Mouse (Mus musculus) cerebellum, postnatal 25 days (tissue): Measurements from ENCODE around the gene Pdgfb.

Experiments used
- DNase-seq, 2 experiments: peaks; one replicate each; pipeline ENCODE4 v3.0.0; 2021; ENCODE audit warnings: mixed read lengths in 2 of 2

Pdgfb gene

DNA sequence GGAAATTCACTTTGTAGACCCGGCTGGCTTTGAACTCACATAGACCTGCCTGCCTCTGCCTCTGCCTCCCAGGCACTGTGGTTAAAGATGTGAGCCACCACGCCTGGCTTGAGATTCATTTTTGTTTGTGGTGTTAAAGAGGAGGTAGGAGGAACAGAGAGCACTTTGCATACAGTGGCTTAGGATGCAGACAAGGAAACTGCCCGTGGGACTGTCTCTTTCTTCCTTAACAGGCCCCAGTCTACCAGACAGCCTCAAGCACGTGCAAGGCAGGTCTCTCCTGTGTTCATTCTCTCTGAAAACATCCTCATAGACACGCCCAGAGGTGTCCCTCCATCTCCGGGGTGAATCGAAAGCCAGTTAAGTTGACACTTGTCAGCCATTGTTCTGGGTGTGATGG, 19.6 kb upstream of the Pdgfb start:
- DNase-seq, result no peak

DNA sequence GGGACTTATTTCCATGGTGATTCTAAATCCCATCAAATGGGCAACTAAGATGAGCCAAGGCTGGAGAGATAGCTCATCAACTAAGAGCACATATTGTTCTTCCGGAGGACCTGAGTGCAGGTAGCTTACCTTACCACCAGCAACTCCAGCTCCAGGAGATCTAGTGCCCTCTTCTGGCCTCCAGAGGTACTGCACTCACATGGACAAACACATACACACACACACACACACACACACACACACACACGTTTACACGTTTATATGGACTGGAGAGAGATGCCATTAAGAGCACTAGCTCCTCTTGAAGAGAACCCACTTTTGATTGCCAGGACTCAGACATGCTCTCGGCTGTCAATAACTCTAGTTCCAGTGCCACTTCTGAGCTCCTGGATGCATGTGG, 16.4 kb upstream of the Pdgfb start:
- no peak for DNase-seq

DNA sequence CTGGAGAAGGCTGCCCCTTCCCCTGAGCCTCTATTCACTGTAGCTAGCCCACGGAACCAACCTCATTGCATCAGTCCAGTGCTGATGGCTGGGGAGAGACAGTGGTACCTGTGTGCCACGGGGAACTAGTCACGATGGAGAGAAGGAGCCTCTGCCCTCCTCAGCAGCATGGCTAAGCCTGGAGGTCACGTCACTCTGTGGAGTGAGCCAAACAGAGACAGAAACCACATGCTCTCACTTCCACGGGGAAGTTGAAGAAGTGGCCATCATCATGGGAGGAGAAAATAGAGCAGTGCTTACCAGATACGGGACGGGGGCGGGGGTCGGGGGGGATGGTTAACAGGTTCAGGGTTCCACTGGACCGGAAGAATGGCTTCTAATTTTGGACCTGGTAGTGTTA, 15.6 kb upstream of the Pdgfb start:
- no peak for DNase-seq

DNA sequence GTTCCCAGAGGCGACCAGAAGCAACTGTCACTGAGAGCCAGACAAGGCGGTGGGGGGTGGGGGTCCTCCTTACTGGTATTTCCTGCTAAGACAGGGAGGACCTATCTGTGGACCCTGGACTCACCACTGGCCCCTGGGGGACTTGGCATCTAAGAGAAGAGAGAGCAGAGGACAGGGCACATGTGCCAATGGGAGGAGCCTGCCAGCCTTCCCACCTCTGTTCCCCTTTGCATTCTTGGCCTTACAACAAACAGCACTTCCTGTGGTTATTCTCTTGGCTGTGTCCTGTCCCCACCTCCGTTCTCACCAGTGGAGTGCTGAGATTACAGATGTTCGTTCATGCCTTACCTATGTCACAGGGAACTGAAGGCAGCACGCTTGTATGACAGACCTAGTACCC, 14.1 kb upstream of the Pdgfb start:
- no peak for DNase-seq

DNA sequence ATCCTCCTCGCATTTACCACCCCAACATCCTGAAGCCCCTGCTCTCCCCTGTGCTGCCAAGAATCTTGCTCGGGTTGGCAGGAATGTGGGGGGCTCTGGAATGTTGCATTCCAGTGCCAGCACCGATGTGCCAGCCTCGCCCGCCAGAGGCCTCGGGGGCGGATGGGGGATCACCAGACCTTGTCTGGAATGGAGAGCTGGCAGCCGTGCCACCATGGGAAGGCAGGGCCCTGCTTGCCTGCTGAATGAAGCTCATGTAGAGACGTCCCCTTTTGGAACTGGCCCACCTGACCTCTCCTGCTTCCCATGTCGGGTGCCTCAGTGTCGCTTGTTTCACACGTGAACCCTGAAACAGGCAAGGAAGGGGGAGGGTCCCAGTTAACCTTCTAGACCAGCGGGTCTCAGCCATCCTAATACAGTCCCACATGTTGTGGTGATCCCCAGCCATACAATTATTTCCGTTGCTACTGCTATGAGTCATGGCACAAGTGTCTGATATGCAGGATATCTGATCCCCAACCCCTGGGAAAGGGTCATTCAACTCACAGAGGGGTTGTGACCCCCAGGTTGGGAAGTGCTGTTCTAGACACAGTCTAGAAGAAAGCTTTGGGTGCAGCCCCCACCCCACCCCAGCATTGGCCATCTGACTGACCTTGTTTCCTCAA, 12.0 kb upstream of the Pdgfb start:
- DNase-seq, result no peak

DNA sequence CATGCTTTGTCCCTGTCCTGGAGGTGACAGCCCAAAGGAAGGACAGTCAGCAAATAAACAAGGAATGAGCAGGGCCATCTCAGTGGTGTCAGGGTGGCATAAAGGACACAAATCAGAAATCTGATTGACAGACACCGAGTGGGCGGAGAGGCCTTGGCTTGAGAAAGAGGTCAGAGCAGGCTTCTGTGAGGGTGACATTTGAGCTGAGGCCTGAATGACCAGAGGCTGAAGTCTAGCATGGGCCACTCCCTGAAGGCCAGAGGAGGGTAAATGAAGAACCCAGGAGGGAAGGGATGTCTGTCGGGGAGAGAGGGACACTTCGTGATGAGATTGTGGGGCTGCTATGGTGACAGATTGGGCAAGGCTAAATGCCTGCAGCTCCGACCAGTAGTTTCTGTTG, 11.3 kb upstream of the Pdgfb start:
- no peak for DNase-seq

DNA sequence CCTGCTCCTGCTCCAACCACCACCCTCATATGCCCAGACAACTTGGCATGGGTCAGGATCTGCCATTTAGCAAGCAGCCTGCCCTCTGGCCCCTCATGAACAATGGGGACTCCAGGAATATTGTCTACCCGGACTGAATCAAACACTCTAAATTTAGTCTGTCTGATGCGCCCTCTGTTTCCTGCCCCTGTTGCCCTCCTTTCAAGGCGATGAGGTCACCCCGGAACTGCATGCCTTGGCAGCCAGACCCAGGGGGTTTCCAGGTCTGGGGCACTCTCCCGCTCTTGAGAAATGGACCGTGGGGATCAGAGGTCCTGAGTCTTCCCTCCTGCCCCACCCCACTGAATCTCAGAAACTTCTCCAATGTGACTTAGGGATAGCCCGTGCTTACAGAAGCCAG, 10.8 kb upstream of the Pdgfb start:
- DNase-seq, result no peak

DNA sequence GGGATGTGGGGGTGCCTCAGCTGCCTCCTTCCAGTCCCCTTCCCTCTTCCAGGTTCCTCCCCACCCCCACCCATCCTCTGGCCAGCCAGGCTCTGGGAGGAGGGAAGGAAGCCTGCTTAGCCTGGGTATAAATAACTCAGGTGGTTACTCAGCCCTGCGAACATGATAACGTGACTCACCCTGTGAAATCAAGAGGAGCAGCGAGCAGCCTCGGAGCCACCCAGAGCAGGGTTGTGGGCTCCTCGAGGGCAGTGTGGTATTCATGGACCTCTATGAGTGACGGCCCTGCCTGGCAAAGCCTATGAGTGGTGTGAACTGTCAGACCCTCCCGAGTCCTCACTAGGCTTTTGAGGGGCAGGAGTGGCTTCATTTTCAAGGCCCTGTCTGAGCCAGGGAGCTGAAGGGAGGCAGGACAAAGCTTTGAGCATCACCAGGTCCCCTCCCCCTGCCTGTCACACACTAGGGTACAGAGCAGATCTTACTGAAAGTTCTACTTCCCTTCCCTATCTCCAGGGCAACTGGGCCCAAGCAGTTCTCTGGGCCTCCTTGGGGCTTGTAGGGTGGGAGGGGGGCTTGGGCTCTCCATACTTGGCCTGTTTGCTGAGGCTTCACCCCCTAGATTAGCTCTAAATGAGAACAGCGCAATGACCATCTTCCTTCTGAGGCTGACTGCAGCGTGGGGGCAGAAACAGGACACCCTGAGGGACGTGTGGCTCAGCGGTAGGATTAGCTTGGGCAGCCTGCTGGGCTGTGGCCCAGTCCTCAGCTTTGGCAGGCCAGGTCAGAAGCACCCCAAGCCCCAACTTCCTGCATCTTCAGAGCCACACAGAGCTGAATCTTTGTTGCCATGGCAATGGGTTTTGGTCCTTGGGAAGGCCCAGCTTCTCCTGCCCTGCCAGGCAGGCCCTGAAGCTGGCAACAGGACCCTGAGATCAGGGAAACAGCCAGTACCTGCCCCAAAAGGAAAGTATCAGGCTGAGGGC, 9.8 kb upstream of the Pdgfb start:
- DNase-seq, result no peak

DNA sequence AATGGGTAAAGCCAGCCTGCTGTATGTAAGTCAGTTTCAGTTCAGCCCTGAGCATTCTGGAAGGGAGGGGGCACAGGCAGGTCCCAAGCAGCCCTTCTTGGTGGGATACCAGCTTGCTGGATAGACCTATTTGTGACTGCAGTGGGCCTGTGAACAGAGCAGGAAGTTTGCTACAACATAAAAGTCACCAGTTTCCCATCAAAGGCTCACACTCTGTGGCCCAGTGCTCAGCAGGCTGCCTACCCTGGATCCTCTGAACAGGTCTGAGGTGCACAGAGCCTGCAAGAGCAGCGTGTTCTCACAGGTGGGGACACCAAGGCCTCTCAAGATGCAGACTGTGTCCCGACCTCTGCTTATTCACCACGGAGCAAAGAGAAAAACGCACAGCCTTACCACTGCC, 5.7 kb upstream of the Pdgfb start:
- no peak for DNase-seq

DNA sequence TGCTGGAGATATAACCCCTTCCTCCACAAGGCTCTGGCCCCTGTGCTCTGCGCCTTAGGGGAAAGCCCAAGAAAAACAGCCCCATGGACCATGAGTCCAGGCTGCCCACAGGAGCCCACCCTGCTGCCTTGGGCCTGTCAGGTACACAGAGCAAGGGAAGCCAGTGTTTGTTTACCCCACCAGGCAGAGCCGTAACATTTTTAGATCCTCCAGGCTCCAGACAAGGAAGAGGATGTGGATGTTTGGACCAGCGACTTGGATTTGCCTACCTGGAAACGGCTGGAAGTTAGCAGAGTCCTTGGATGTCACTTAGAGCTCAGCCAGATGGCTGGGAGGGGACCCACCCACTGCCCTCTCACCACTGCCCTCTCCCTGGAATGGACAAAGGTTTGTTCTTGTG, 4.8 kb upstream of the Pdgfb start:
- no peak for DNase-seq

DNA sequence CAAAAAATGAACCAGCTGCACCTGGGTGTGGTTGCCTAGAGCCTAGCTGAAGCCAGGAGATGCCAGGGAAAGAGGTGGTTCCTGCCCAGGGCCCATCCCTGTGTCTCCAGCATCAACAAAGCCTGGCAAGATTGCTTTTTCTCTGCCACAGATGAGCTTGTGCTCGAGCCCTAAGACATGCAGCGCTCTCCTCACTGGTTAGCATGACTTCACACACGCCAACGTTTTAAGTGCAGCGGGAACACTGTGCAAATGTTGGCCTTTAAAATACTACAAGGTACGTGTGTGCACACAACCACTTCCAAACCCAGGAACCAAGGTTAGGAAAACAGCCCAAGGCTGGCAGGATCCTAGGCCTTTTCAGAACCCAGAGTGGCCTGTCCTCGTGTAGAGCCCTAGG, 4.4 kb upstream of the Pdgfb start:
- no peak for DNase-seq

DNA sequence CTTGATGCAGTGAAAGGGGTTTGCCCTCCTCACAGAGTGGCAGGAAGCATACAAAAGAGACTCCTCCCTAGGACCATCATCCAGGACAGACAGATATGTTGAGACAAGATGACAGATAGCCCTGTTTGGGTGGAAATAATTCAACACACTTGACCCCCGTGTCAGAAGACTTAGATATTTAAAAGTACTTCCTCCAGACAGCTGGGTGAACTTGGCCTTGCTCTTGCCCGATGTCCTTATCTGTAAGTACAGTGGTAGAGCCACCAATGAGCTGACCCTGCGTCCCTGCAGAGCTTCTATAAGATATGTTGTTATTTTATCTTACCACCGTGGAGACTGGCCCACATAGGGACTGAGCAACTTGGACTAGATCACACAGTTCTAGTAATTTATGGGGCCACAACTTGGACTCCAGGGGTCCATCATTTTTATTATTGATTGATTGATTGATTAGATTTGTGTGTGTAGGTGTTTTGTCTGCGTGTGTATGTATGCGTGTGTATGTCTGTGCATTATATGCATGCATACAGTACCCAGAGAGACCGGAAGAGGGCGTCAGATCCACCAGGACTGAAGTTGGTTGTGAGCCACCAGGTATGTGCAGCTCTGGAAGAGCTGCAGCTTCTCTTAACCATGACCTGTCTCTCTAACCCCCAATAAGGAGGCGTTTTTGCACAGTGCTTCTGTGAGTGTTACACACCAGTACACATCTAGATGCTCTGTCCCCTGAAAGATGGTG, 2.0 kb upstream of the Pdgfb start:
- no peak for DNase-seq

DNA sequence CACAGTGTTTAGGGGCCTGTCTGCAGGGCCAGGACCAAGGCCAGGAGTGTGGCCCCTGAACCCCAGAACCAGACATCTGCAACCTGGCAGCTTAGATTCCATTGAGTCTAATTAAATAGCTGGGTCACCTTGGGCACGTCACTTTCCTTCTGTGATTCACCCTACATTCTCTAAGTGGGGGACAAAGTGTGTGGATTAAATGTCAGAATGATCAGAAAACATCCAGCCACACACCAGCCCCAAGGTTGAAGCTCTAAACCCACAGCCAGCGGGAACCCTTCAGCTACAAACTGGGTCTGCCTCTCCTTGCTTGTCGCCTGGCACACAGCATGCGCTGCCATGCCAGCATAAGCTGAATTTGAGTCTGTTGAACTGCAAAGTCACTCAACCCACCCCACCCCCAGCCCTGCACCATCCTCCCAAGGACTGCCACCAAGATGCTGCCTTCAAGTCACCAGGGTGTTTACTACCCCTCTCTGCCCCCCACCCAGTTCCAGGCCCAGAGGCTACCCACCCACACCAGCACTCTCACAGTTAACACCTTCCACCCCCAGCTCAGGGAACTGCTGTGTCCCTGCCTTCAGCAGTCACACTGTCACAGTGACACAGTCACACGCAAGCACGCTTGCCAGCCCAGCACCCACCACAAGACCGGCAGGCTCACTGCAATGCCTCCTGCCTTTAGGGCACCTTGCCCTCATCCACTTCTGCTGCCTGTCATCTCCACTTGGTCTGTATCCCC, 605 bp upstream of the Pdgfb start:
- DNase-seq, result no peak

DNA sequence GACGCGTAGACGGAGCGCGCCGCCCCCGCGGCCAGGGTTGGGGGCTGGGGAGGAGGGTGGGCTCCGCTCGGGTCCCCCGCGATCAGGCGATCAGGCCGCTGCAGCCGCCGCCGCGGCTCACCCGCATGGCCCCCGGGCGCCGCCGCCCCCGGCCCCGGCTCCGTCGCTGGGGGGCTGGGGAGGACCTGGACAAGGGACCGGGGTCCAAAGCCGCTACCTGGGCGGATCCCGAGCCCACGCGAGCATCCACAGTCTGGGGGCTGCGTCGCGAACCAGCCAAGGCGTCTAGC, 801 bp downstream of the Pdgfb start:
- DNase-seq, result peak in 1 of 2 experiments; percentile 23

DNA sequence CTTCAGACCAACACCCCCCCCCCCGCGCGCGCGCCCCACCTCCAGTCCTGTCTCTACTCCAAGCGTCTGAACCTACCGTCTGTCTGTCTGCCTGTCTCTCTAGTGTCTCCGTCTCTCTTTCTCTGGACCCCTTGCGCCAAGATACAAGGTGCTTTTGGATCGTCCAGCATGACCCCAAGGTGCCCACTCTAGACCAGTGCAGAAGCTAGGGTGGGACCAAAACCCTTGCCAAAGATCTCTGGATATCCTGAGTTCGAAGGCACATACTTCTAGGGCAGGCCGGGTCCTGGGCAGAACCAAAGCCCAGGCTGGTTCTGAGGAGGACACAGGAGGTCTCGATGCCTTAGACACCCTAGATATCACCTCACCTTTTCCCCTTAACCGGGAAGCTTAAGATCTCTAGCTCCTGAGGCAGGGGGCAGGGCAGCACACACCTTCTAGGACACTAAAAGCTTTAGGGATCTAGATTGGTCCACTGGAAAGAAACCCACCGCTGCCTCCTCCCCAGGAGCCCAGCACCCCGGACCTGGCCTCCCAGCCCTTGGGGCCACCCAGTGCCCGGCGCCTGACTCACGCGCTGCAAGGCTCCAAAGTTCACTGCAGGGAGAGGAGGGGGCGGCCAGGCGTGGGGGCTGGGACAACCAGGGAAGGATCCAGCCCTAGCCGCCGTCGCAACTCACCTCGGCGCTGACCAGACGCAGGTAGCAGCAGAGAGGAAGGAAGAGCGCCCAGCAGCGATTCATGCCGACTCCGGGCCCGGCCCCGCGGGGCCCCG, 1.3 kb downstream of the Pdgfb start:
- DNase-seq, result peak in 1 of 2 experiments; percentile 26

DNA sequence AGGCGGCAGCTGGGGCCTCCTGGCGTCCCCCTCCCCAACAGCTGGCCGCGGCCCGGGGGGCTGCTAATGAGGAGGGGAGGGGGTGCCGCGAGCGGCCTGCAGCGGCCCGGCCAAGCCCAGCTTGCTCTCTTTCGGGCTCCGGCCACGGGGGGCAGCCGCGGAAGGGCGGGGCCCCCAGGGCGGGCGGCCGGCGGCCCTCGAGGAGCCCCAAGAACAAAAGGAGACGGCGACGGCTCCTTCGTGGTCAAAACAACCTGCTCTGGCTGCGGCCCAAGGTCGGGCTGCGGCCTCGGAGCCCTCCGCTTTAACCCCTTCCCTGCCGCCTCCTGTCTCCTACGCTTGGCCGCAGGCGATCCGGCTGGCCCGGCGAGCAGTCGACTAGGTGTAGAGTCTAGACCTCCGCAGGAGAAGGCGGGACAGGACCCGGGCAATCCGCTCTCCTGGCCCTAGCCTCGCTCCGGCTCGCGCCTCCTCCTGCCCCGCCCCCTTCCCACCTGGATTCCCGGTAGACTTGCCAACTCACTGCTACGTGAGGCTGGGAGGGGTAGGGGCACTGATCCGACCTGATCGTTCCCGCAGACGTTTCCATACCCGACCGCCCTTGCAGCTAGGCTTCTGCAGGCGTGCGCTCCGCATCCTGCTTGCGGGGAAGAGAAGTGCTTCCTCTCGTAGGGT, 2.1 kb downstream of the Pdgfb start:
- DNase-seq, result peak; percentile 82 to 84

DNA sequence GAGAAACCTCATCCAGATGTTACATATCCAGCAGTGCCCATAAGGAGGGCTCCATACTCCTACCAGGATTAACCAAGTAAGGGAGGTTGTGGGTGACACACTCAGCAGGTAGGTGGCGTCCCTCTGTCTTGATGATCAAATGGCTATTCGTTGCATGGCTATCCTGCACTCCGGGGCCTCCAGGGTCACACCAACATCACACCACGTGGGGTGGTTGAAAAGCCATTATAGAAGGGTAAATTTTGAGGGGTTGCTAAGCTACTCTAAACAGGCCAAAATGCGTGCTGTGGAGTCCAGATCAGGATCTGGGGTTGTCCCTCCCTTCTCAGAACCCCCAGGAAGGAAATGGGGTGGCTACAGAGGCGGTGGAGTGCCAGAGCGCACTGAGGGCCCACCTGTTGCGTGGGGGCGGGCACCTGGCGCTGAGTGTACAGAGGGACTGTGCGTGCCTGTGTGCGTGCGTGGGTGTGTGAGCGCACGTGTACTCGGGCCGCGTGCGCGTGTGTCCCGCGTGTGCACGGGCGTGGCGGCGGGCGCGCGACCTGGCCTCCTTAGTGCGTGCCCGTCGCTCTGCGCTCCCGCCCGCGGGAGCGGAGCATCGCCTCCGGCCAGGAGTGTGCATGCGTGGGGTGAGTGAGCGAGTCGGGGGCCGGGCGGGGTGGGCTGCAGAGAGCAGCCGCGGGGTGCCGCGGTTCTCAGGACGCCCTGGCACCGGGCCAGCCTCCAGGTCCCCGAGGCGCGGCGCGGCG, 2.8 kb downstream of the Pdgfb start:
- peak; percentile 88 to 92 for DNase-seq

DNA sequence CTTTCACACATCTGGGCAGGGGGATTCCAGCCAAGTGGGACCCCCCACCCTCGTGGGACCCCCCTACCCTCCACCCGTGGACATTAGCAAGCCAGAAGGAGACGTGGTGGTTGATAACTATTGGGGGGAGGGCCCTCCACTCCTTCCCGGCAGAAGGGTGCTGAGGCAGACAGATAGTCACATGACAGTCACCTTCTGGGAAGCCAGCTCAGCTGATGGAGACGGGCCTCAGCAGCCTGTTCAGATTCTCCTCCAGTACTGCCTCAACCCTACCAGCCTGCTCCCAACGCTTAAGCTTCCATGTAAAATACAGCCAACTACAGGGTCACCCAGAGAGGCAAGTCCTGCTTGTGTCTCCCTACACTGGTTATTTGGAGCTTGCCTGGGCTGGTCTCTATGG, 3.6 kb downstream of the Pdgfb start:
- no peak for DNase-seq

DNA sequence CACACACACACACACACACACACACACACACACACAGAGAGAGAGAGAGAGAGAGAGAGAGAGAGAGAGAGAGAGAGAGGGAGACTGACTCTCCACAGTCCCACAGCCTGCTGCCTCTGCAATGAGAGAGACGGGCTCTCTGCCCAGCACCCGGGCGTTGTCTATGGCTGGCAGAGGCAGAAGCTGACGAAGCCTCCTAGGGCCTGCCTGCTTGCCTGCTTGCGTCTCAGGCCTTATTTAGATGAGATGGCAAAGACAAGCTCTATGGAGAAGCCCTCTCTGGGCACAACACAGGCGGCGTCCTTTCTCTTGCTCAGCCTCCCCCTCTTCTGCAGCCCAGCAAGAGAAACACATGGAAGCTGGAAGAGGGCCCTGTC, 4.6 kb downstream of the Pdgfb start:
- peak in 1 of 2 experiments; percentile 57 for DNase-seq

DNA sequence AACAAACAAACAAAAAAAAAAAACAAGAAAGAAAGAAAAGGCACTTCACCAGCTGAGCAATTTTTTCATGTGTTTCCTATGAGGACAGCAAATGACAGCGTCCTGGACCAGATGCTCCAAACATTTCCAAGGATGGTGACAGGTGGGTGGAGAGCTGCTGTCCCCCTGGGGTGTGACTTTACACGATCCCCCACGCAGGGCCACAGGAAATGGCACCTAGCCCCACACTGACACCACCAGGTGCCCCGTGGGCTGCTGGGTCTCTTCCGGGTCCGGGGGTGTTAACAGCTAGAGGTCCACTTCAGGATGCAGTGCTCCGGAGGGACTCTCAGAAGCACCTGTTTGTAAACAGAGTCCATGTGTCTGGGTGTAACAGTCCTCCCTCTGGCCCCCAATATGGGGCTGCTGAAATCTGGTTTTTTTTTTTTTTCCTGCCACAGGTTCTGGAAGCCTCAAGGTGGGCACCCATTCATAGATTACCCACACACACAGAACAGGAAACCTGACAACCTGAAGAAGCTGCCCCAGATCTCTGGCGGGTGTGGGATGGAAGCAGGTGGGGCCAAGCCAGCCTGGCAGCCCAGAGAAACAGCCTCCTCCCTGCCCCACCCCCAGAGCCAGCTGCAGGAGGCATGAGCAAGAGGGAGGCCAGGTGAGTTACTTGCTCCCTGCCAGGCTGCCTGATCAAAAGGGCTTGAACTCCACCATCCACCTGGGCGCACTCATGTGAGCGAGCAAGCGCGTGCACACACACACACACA, 5.2 kb downstream of the Pdgfb start:
- peak in 1 of 2 experiments; percentile 22 for DNase-seq
